Mouse (Mus musculus) heart, postnatal 36 days (tissue): ENCODE measurements at regions not wholly inside any gene's neighbourhood (a gene's known extent, or its start where the extent isn't known, plus 50 kb on each side); places are given as distances from the start of the nearest gene placed in this dataset.

ENCODE experiments used
- DNase-seq, 2 experiments: peaks; one replicate each; pipeline ENCODE4 v3.0.0; 2021 to 2022
- intact Hi-C: fragments of 180-260 bp; cut with DNase I; formaldehyde crosslinking; loops from one replicate; pipeline ENCODE4 v1.15.1; 2025

- intact Hi-C loops, result no loop called here
- no peak for DNase-seq
Measured at GRCm38 (mm10) chr15:51092936-51093335, 2791.8 kb upstream of the Gm7489 start.

GRCm38 (mm10) chr15:51103948-51104347 lies 2780.8 kb upstream of the Gm7489 start:
- DNase-seq, result no peak
- intact Hi-C loops, result no loop called here

GRCm38 (mm10) chr15:51104362-51104761 lies 2780.3 kb upstream of the Gm7489 start:
- no peak for DNase-seq
- intact Hi-C loops, result no loop called here

DNA sequence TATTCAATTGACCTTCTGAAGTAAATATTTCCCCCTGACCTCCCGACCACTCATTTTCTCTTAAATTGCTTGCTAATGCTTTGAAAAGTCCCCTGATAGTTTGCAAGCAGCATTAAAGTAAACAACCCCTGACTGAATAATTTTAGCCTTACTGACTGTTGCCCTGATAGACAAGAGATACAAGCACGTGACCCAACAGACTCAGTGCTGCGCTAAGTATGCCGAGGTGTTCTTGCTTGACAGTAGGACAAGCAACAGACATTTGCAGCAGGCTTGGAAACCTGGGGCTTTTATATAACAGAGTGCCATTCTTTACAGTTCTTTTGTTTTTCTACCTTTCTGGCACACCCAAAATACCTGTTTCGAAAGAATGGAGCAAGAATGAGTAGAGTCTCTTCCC lies 2779.9 kb upstream of the Gm7489 start:
- DNase-seq, result no peak
- intact Hi-C loops, result no loop called here

- intact Hi-C loops, result no loop called here
- no peak for DNase-seq
Measured at GRCm38 (mm10) chr15:51105359-51106008, 2779.2 kb upstream of the Gm7489 start.

DNA sequence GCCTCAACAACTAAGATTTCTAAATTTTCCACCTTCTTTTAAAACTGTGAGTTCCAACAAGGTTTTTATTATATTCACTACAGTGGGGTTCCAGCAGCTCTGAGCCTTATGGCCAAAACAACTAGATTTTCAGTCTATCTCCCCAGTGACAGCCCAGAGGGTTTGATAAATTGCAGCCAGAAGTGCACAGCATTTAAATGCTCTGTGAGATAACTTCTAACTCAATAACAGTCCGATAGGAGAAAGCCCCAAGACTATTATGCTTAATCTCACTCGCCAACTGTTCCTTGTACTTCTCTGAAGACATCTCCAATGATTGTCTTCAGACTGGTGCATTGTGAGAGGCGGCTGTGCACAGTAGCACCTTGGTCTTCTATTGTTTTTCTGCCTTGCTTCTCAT lies 2774.5 kb upstream of the Gm7489 start:
- intact Hi-C loops, result no loop called here
- DNase-seq, result no peak

DNA sequence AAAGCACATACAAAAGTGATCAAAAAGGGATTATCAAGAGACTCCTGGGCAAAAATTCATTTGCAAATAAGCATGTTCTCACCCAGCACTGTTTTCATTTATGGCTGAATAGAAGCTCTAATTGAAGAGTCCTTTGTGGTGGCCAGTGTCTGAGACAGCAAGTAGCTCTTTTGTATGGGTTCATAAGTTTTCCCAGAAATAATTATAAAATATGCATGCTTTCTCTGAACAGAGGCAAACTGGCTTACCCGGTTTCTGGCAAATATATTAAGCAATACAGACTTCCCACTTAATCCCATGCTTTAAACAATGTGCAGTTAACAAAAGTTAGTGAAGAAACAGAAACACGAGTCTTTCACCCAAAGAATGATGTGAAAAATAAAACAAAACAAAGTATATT lies 2758.8 kb upstream of the Gm7489 start:
- DNase-seq, result no peak
- intact Hi-C loops, result no loop called here

DNA sequence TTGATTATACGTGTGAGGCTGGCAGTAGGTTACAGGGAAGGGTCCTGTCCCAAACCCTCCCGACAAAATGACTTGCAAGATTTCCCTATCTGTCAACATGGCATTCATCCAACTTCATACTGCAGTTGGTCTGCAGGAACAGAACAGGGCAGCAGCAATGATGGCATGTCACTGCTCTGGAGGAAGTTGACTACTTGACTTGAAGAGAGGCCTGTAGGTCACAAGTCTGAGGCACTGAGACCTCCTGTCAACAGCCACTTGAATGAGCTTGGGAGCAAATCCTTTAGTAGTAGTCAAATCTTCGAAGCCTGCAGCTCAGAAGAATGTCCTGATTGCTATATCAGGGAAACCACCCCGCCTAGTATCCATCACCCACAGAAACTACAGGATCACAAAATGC lies 2753.7 kb upstream of the Gm7489 start:
- DNase-seq, result no peak
- intact Hi-C loops, result no loop called here

DNA sequence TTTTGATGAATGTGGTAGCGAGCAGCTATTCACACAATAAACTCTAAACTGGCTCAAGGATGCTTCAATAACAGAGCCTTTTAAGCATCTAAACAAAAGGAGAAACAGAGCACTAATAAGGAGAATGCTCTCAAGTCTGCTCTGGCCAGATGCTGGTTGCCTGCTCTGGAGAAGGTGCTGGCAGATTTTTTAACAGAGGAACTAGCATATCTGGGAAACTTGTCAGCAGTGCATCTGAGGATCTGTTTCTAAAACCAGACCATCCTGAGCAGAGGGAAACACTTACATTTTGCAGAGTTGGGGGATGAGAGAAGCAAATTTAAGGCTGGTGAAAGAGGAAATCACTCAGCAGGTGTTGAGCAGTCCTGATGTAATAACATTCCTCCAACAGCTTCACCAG lies 2748.6 kb upstream of the Gm7489 start:
- no peak for DNase-seq
- intact Hi-C loops, result no loop called here

- intact Hi-C loops, result no loop called here
- DNase-seq, result no peak
Measured at GRCm38 (mm10) chr15:51139507-51139906, 2745.2 kb upstream of the Gm7489 start.

DNA sequence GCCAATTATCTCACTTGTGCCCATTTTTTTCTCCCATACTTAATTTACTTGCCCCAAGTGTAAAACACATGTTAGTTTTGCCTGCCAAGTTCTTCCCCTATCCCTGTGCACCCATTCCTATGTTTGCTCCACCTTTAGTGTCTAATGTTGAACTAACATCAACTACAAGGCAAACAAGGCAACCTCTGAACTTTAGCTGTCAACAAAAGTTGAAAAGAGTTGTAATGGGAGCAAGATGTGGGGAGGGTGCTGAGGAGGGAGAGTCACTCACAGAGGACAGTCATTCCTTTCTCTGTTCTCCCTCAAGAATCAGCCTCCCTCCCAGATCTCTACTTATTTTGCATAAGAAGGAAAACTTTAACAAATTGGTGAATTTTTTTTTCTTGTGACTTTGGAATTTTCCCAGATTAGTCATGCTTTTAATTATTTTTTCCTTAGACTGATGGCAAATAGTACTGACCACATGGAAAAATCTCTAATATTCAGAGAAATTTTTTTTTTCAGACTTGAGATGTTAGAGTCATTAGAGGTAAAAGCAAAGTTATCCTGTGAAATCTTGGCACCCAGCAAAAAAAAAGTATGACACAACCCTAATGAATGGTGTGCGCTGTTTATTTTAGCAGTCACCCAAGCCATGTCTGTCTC lies 2710.6 kb upstream of the Gm7489 start:
- intact Hi-C loops, result no loop called here
- no peak for DNase-seq

GRCm38 (mm10) chr15:51176466-51176865 lies 2708.2 kb upstream of the Gm7489 start:
- DNase-seq, result peak in 1 of 2 experiments; percentile 6
- intact Hi-C loops, result no loop called here

- intact Hi-C loops, result no loop called here
- DNase-seq, result no peak
Measured at GRCm38 (mm10) chr15:51189134-51189533, 2695.6 kb upstream of the Gm7489 start.

DNA sequence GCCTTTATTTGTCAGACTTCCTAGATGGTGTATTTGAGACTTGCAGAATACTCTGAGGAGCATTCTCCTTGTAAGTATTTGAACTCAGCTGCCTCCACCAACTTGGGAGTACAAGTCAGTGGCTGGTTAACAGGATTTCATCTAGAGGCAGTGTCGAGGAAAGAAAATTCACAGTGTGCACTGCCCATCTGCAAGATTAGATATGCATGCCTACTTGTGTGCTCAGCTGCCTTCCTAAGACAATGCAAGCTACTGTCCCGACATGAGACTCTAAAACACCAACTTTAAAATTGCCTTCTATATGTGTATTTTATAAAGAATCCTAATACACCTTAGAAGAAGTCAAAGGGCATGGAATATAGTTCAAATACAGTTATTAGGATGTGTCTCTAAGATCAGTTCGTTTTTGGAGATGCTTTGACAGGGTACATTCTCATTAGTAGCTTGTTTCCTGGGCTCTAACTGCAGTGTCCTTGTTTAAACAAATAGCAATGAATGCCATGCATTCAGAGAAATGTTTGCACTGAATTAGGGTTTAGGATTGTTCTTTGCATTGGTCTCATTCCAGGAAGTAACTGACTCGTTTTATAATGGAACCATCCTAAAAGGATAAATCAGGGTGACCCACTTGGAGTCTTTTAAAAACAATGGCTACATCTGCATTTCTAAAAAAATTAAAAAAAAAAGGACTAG lies 2687.1 kb upstream of the Gm7489 start:
- intact Hi-C loops, result no loop called here
- DNase-seq, result no peak

DNA sequence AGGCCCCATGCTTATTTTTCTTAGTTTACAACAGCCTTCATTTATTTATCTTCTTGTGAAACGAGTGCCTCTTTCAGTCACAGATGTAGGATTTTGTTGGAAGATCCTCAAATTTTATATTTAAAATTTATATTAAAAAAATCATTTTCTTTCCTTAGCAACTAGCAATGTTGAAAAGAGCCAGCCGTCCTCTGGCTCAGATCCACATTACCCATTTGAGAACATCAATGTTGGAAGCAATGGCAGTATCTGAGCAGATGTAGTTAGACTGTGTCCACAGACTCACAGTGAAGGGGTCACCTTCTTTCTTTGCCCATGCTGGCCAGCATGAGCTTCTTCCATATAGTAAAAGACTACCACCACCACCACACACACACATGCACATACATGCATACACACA lies 2681.4 kb upstream of the Gm7489 start:
- intact Hi-C loops, result no loop called here
- DNase-seq, result no peak

DNA sequence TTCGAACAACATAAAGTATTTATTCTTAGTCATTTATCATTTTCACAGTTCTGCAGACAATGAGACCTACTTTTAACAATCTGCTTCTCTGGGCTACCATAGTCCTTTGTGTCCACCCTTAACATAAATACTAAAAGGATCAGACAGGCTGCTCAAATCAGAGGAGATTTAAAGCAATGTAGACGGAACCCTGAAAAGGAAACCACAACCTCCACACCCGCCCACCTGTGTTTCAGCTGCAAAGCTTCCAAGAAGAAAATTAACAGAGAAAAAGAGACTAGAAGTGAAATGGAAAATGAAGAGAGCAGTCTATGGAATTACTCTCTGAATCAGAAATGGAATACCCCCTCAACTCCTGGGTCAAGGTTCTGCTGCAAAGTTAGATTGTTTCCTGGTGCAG lies 2678.7 kb upstream of the Gm7489 start:
- DNase-seq, result no peak
- intact Hi-C loops, result no loop called here

DNA sequence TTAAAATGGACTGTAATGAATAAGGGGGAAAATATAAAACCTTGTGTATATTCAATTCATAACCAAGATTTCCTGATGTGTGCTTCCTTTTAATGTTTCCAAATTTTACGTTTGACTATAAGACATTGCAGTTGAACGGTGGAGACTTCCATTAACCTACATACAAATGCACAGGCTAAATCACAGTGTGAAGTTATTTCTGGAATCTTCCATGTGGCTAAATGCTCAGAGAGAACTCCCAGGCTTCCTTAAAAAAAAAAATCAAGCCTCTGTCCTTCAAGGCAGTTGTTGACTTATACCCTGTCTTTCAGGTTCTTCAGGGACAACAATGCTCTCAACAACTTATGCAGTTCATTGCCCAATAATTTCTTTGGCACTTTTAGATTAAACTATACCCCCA lies 2677.9 kb upstream of the Gm7489 start:
- intact Hi-C loops, result no loop called here

GRCm38 (mm10) chr15:51234873-51235272 lies 2649.8 kb upstream of the Gm7489 start:
- intact Hi-C loops, result no loop called here

More for the DNA sequence above, 2677.9 kb upstream of the Gm7489 start:
- no peak for DNase-seq

GRCm38 (mm10) chr15:51244596-51244995 lies 2640.1 kb upstream of the Gm7489 start:
- DNase-seq, result no peak
- intact Hi-C loops, result loop anchor here (10.0 kb wide), 1 partner anchor 350 kb away; no protein-coding TSS in a partner anchor

More at GRCm38 (mm10) chr15:51234873-51235272, 2649.8 kb upstream of the Gm7489 start:
- no peak for DNase-seq

DNA sequence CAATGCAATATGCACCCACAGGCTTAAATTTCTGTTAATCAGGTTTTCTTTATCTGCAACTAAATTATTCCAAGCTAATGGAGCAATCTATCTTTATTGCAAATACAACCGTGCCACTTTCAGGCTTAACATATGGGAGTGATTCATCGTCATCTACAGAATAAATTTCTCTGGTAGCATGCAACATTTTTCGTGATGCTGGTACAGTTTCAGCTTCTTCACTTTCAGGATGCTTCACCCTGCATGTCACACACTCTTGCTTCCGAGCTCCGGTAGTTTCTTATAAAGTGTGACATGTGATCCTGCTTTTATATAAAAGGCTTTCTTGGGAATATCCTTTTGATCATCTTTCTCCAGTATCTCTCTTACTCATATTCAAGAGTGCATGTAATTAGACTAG lies 2637.4 kb upstream of the Gm7489 start:
- intact Hi-C loops, result loop anchor here (10.0 kb wide), 1 partner anchor 348 kb away; no protein-coding TSS in a partner anchor
- no peak for DNase-seq

DNA sequence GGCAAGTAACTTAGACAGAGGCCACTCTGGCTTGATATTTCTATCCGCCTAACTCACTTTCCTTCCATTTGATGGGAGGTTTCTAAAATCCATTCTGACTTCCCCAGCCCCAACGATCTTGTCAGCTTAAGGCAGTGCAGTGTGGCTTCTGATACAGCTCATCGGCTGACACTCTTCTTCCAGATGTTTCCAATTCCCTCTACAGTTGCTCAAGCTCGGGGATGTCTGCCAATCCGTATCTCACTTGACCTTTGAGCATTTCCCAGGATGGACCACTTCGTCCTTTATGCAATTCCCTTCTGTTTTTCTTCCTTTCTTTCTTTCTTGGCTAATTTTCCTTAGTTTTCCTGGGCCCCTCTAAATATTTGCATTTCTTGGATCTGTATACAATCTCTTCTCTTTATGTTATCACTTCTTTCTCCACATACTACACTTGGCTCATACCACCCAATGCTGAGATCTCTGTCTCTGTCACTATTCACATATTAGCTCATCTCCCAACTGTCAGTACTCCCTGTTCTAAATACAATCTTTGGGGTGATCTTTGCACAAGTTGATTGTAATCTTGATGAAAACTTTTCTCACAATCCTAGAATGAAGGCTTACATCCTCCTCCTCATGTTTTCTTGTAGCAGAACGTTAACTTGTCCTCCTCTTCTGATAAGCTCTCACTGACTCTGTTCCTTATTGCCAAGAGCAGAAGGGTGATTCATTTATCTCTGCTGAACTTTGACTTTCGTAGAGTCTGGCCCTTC lies 2636.5 kb upstream of the Gm7489 start:
- DNase-seq, result peak; percentile 42 to 54
- intact Hi-C loops, result loop anchor here (10.0 kb wide), 1 partner anchor 347 kb away; no protein-coding TSS in a partner anchor
